Mouse (Mus musculus) CH12.LX (cell line): Measurements from ENCODE around the gene Lpar3. TPM values are rescaled to one million over a fixed set of nuclear protein-coding genes. Genes with fewer than 3 reads are reported as not detected.

Experiments used
- DNase-seq: peaks from one replicate; pipeline ENCODE4 v3.0.0-alpha.2; 2013; ENCODE audit errors: extremely low read depth
- H3K27ac ChIP-seq: 2 replicates; pipeline ENCODE4 v1.5.1; 2012; ENCODE audit warnings: low read depth, mild to moderate bottlenecking, control low read depth, moderate library complexity; ENCODE audit not compliant: insufficient read depth
- H3K27me3 ChIP-seq: replicated peaks from 2 replicates; pipeline ENCODE3; 2012; ENCODE audit warnings: inconsistent platforms
- H3K36me3 ChIP-seq, 2 experiments: replicated peaks in 1 of 2; 2 replicates each; pipeline versions ENCODE3 to v1.6.1; 2012; ENCODE audit warnings: inconsistent platforms in 1 of 2, low read length in 1 of 2, mild to moderate bottlenecking in 1 of 2, mixed read lengths in 1 of 2, moderate library complexity in 1 of 2; ENCODE audit not compliant: control insufficient read depth in 1 of 2, insufficient read depth in 1 of 2
- H3K4me1 ChIP-seq, 2 experiments: 2 replicates each; pipeline ENCODE4 v1.6.1; 2012; ENCODE audit warnings: inconsistent platforms in 1 of 2, moderate library complexity in 1 of 2; ENCODE audit not compliant: insufficient read depth in 2 of 2, control insufficient read depth in 1 of 2
- H3K4me2 ChIP-seq: 2 replicates; pipeline ENCODE4 v1.6.1; 2012; ENCODE audit warnings: low read depth, mild to moderate bottlenecking, control low read depth; ENCODE audit not compliant: poor library complexity, insufficient read depth, severe bottlenecking
- H3K4me3 ChIP-seq, 3 experiments: fragments of 150-350 bp in 1 of 3; sonication (generic) in 1 of 3; replicated peaks in 1 of 3; 2 replicates each; pipeline versions ENCODE3 to v1.5.1; 2011 to 2012; ENCODE audit warnings: low read depth in 2 of 3, low read length in 2 of 3, mild to moderate bottlenecking in 2 of 3, moderate library complexity in 2 of 3, control low read depth in 1 of 3, improper control_type of control experiment in 1 of 3, inconsistent platforms in 1 of 3, mixed read lengths in 1 of 3; ENCODE audit not compliant: poor library complexity in 1 of 3
- H3K79me2 ChIP-seq: replicated peaks from 2 replicates; pipeline ENCODE4 v1.6.1; 2012; ENCODE audit warnings: mild to moderate bottlenecking, moderate library complexity; ENCODE audit not compliant: control insufficient read depth, poor library complexity, insufficient read depth, severe bottlenecking; ENCODE audit errors: extremely low read depth
- H3K9ac ChIP-seq: 2 replicates; pipeline ENCODE4 v1.6.1; 2012; ENCODE audit warnings: low read depth, mild to moderate bottlenecking, control low read depth, moderate library complexity; ENCODE audit not compliant: insufficient read depth
- H3K9me3 ChIP-seq: replicated peaks from 2 replicates; pipeline ENCODE3; 2012; ENCODE audit warnings: low read length, inconsistent platforms, mixed read lengths
- BHLHE40 ChIP-seq: IDR thresholded peaks from 2 replicates; pipeline ENCODE4 v1.6.1; 2011; ENCODE audit warnings: mild to moderate bottlenecking, low read depth, low read length, improper control_type of control experiment
- EP300 ChIP-seq: IDR thresholded peaks from 2 replicates; pipeline ENCODE4 v1.6.1; 2011; ENCODE audit warnings: low read length, improper control_type of control experiment
- ETS1 ChIP-seq: conservative IDR thresholded peaks from 2 replicates; pipeline ENCODE4 v1.6.1; 2012; ENCODE audit warnings: low read depth, mild to moderate bottlenecking, inconsistent platforms, low read length, improper control_type of control experiment, moderate library complexity
- GABPA ChIP-seq: IDR thresholded peaks from 2 replicates; pipeline ENCODE4 v1.6.1; 2012; ENCODE audit warnings: low read depth, low read length, improper control_type of control experiment, inconsistent platforms; ENCODE audit not compliant: insufficient replicate concordance
- HCFC1 ChIP-seq: IDR thresholded peaks from 2 replicates; pipeline ENCODE4 v1.6.1; 2012; ENCODE audit warnings: low read depth, mild to moderate bottlenecking, inconsistent platforms, low read length, improper control_type of control experiment
- JUN ChIP-seq: IDR thresholded peaks from 2 replicates; pipeline ENCODE4 v1.6.1; 2011; ENCODE audit warnings: low read depth, mild to moderate bottlenecking, low read length, improper control_type of control experiment, moderate library complexity; ENCODE audit not compliant: insufficient read depth
- JUND ChIP-seq: conservative IDR thresholded peaks from 2 replicates; pipeline ENCODE4 v1.6.1; 2011; ENCODE audit warnings: low read depth, low read length, improper control_type of control experiment
- KAT2A ChIP-seq: IDR thresholded peaks from 2 replicates; pipeline ENCODE4 v1.6.1; 2012; ENCODE audit warnings: low read length, improper control_type of control experiment, inconsistent platforms; ENCODE audit not compliant: insufficient replicate concordance
- MAFK ChIP-seq: IDR thresholded peaks from 2 replicates; pipeline ENCODE4 v1.6.1; 2011; ENCODE audit warnings: low read length, improper control_type of control experiment; ENCODE audit not compliant: insufficient replicate concordance
- MAX ChIP-seq: IDR thresholded peaks from 2 replicates; pipeline ENCODE4 v1.6.1; 2011; ENCODE audit warnings: low read length, improper control_type of control experiment
- MYC ChIP-seq: IDR thresholded peaks from 2 replicates; pipeline ENCODE4 v1.6.1; 2011; ENCODE audit warnings: low read depth, mild to moderate bottlenecking, improper control_type of control experiment, low read length
- NRF1 ChIP-seq: IDR thresholded peaks from 2 replicates; pipeline ENCODE4 v1.6.1; 2014; ENCODE audit warnings: low read depth, mild to moderate bottlenecking, inconsistent platforms, low read length, improper control_type of control experiment, moderate library complexity
- PAX5 ChIP-seq: IDR thresholded peaks from 2 replicates; pipeline ENCODE4 v1.6.1; 2012; ENCODE audit warnings: low read length, inconsistent platforms, mixed read lengths
- POLR2A ChIP-seq: IDR thresholded peaks from 2 replicates; pipeline ENCODE4 v1.6.1; 2011; ENCODE audit warnings: low read depth, mild to moderate bottlenecking, improper control_type of control experiment, low read length
- POLR2AphosphoS2 ChIP-seq: IDR thresholded peaks from 2 replicates; pipeline ENCODE4 v1.6.1; 2011; ENCODE audit warnings: low read depth, low read length, improper control_type of control experiment
- SIN3A ChIP-seq: IDR thresholded peaks from 2 replicates; pipeline ENCODE4 v1.6.1; 2012; ENCODE audit warnings: low read length, improper control_type of control experiment, inconsistent platforms
- TBP ChIP-seq: conservative IDR thresholded peaks from 2 replicates; pipeline ENCODE4 v1.6.1; 2011; ENCODE audit warnings: low read depth, low read length, improper control_type of control experiment
- TCF12 ChIP-seq: IDR thresholded peaks from 2 replicates; pipeline ENCODE4 v1.6.1; 2014; ENCODE audit warnings: low read depth, mild to moderate bottlenecking, inconsistent platforms, low read length, improper control_type of control experiment
- UBTF ChIP-seq: IDR thresholded peaks from 2 replicates; pipeline ENCODE4 v1.6.1; 2012; ENCODE audit warnings: low read depth, mild to moderate bottlenecking, inconsistent platforms, low read length, improper control_type of control experiment, moderate library complexity
- USF1 ChIP-seq: IDR thresholded peaks from 2 replicates; pipeline ENCODE4 v1.6.1; 2014; ENCODE audit warnings: low read depth, mild to moderate bottlenecking, inconsistent platforms, low read length, improper control_type of control experiment
- ZMIZ1 ChIP-seq: IDR thresholded peaks from 2 replicates; pipeline ENCODE4 v1.6.1; 2012; ENCODE audit warnings: low read depth, mild to moderate bottlenecking, inconsistent platforms, low read length, improper control_type of control experiment
- ZNF384 ChIP-seq: IDR thresholded peaks from 2 replicates; pipeline ENCODE4 v1.6.1; 2012; ENCODE audit warnings: low read depth, low read length, improper control_type of control experiment, inconsistent platforms
- dilution Hi-C: fragments of 300-500 bp; cut with MboI; formaldehyde crosslinking; loops from 2 replicates; pipeline ENCODE4 v1.14.3; 2020; ENCODE audit warnings: low sequenced_read_pairs; ENCODE audit not compliant: extremely low pct_unique_long_range_greater_than_20kb, extremely low pct_ligation_motif_present
- in situ Hi-C: fragments of 300-500 bp; cut with MboI; formaldehyde crosslinking; loops from 3 replicates; pipeline ENCODE4 v1.14.3; 2019; ENCODE audit warnings: low sequenced_read_pairs, low pct_ligation_motif_present, low pct_unique_long_range_greater_than_20kb, mixed read lengths
- polyA plus RNA-seq: library from polyadenylated mRNA; unstranded; fragments of >175 nt; gene quantifications from 2 replicates; pipeline ENCODE4 v1.2.1, GENCODE M21; 2012; ENCODE audit warnings: low read depth; ENCODE audit not compliant: insufficient read length
- total RNA-seq, 2 experiments: library from RNA; depleted of rRNA; stranded (reverse); fragments of 300-350 nt in 1 of 2; fragments of >200 nt in 1 of 2; gene quantifications; 2 replicates each; pipeline ENCODE4 v1.2.3; 2012 to 2014

Lpar3 gene
- total and polyA plus RNA-seq, 3 experiments: not detected

GRCm38 (mm10) chr3:146278195-146279140 is 57.7 kb downstream of the Lpar3 start:
- TF ChIP-seq PAX5: no peak
- TF ChIP-seq POLR2AphosphoS2: no peak
- no peak for TF ChIP-seq USF1
- TF ChIP-seq, all 38 proteins: peak for 0
- H3K9me3 ChIP-seq: no peaks in the 10 kb centered on the region
- DNase-seq: no peak
- H3K4me1 ChIP-seq: peaks cover 2 to 21% of the 10 kb centered on the region in 2 experiments; a peak in 2 of 4 replicates
- in situ Hi-C loops: loop anchor here (5.0 kb wide), 1 partner anchor 96 kb away; no protein-coding TSS in a partner anchor
- H3K27ac ChIP-seq: no peak overlapping the region
- no peaks in the 10 kb centered on the region for H3K79me2 ChIP-seq
- dilution Hi-C loops: loop anchor here (25.0 kb wide), 1 partner anchor 91 kb away; no protein-coding TSS in a partner anchor
- H3K9ac ChIP-seq: no peak overlapping the region
- no peaks in the 10 kb centered on the region for H3K36me3 ChIP-seq
- H3K4me3 ChIP-seq: no peak overlapping the region
- H3K27me3 ChIP-seq: no peaks in the 10 kb centered on the region
- H3K4me2 ChIP-seq: no peak overlapping the region

GRCm38 (mm10) chr3:146283732-146284361 is 63.1 kb downstream of the Lpar3 start:
- 0 out of 4 replicates have a peak, but pooled peaks cover 0 to 2% of the 10 kb centered on the region in 2 experiments for H3K4me1 ChIP-seq
- no peaks in the 10 kb centered on the region for H3K36me3 ChIP-seq
- in situ Hi-C loops: loop anchor here (10.0 kb wide), 1 partner anchor 229 kb away; no protein-coding TSS in a partner anchor
- no peak overlapping the region for H3K27ac ChIP-seq
- no peaks in the 10 kb centered on the region for H3K79me2 ChIP-seq
- no peak overlapping the region for H3K4me3 ChIP-seq
- H3K9ac ChIP-seq: no peak overlapping the region
- no peak for DNase-seq
- dilution Hi-C loops: loop anchor here (25.0 kb wide), 1 partner anchor 97 kb away; no protein-coding TSS in a partner anchor
- no peaks in the 10 kb centered on the region for H3K27me3 ChIP-seq
- no peak overlapping the region for H3K4me2 ChIP-seq
- H3K9me3 ChIP-seq: no peaks in the 10 kb centered on the region
- TF ChIP-seq USF1: no peak
- no peak for TF ChIP-seq MYC
- no peak for TF ChIP-seq UBTF
- TF ChIP-seq MAFK: no peak
- no peak for TF ChIP-seq JUN
- TF ChIP-seq BHLHE40: no peak
- TF ChIP-seq ETS1: no peak
- TF ChIP-seq JUND: no peak
- TF ChIP-seq MAX: no peak
- TF ChIP-seq POLR2A: no peak
- no peak for TF ChIP-seq GABPA
- TF ChIP-seq TBP: no peak
- no peak for TF ChIP-seq SIN3A
- no peak for TF ChIP-seq EP300
- TF ChIP-seq TCF12: no peak
- no peak for TF ChIP-seq NRF1
- no peak for TF ChIP-seq ZNF384
- no peak for TF ChIP-seq HCFC1
- no peak for TF ChIP-seq ZMIZ1
- TF ChIP-seq KAT2A: no peak
